Mouse (Mus musculus) MEL (cell line): ENCODE results near the gene 2200002J24Rik.
A peak's percentile ranks its signal among the peaks of the same experiment; 100 is the strongest.

ENCODE experiments used
- CTCF ChIP-seq, 3 experiments: IDR thresholded peaks in 2 of 3; conservative IDR thresholded peaks in 1 of 3; 2 replicates each; pipeline ENCODE4 v1.5.1; 2011 to 2012; ENCODE audit warnings: low read length in 3 of 3, low read depth in 2 of 3, mild to moderate bottlenecking in 2 of 3, improper control_type of control experiment in 1 of 3, inconsistent platforms in 1 of 3, mixed read lengths in 1 of 3, moderate library complexity in 1 of 3; ENCODE audit not compliant: control insufficient read depth in 1 of 3, insufficient read depth in 1 of 3, poor library complexity in 1 of 3, severe bottlenecking in 1 of 3
- MXI1 ChIP-seq: IDR thresholded peaks from 2 replicates; pipeline ENCODE4 v1.6.1; 2011; ENCODE audit warnings: mild to moderate bottlenecking, low read depth, low read length, improper control_type of control experiment
- NELFE ChIP-seq: IDR thresholded peaks from 2 replicates; pipeline ENCODE4 v1.6.1; 2011; ENCODE audit warnings: low read depth, low read length, improper control_type of control experiment
- POLR2A ChIP-seq, 2 experiments: IDR thresholded peaks; 2 replicates each; pipeline ENCODE4 v1.6.1; 2011 to 2012; ENCODE audit warnings: low read length in 2 of 2, mild to moderate bottlenecking in 2 of 2, control low read depth in 1 of 2, improper control_type of control experiment in 1 of 2, low read depth in 1 of 2, moderate library complexity in 1 of 2; ENCODE audit not compliant: control insufficient read depth in 1 of 2, insufficient read depth in 1 of 2, poor library complexity in 1 of 2
- SIN3A ChIP-seq: IDR thresholded peaks from 2 replicates; pipeline ENCODE4 v1.6.1; 2012; ENCODE audit warnings: low read length, improper control_type of control experiment, inconsistent platforms
- SMC3 ChIP-seq: IDR thresholded peaks from 2 replicates; pipeline ENCODE4 v1.6.1; 2011; ENCODE audit warnings: low read depth, low read length, improper control_type of control experiment
- TAL1 ChIP-seq: IDR thresholded peaks from 2 replicates; pipeline ENCODE4 v1.6.1; 2012; ENCODE audit warnings: mild to moderate bottlenecking, inconsistent platforms, low read length, moderate library complexity, mixed read lengths
- ZMIZ1 ChIP-seq: IDR thresholded peaks from 2 replicates; pipeline ENCODE4 v1.6.1; 2012; ENCODE audit warnings: low read depth, mild to moderate bottlenecking, inconsistent platforms, low read length, improper control_type of control experiment, moderate library complexity
- ZNF384 ChIP-seq: IDR thresholded peaks from 2 replicates; pipeline ENCODE4 v1.6.1; 2012; ENCODE audit warnings: low read depth, mild to moderate bottlenecking, inconsistent platforms, low read length, improper control_type of control experiment

GRCm38 (mm10) chr7:30744022-30744598 lies 45.4 kb downstream of the 2200002J24Rik start:
- no peak for TF ChIP-seq SMC3
- TF ChIP-seq POLR2A (IDR thresholded peaks at IDR 0.05; ENCODE audit: control insufficient read depth in 1 of 2, insufficient read depth in 1 of 2, low read depth in 1 of 2, low read length in 2 of 2, poor library complexity in 1 of 2) = no peak
- TF ChIP-seq MXI1 = no peak
- no peak for TF ChIP-seq ZNF384
- no peak for TF ChIP-seq SIN3A
- TF ChIP-seq CTCF (IDR thresholded peaks at IDR 0.05 in 2 of 3, conservative IDR thresholded peaks at IDR 0.05 in 1 of 3; ENCODE audit: control insufficient read depth in 1 of 3, insufficient read depth in 1 of 3, low read depth in 2 of 3, low read length in 3 of 3, poor library complexity in 1 of 3, severe bottlenecking in 1 of 3) = peak in 1 of 3 experiments; percentile 18; a peak in 1 of 6 replicates
- TF ChIP-seq NELFE = no peak
- no peak for TF ChIP-seq TAL1
- TF ChIP-seq ZMIZ1 = no peak
